Mouse (Mus musculus) lung, embryonic 16.5 days (tissue): ENCODE measurements at regions not wholly inside any gene's neighbourhood (a gene's known extent, or its start where the extent isn't known, plus 50 kb on each side); places are given as distances from the start of the nearest gene placed in this dataset.

ENCODE experiments used
- ATAC-seq: fragments of 200-750 bp; cut with Nextera tagmentation; 2 replicates; pipeline ENCODE4 v1.8.0; 2017; ENCODE audit warnings: low read depth, mild to moderate bottlenecking, moderate library complexity
- H3K27ac ChIP-seq: fragments of 300-500 bp; sonication (generic); 2 replicates; pipeline ENCODE4 v1.5.1; 2014; ENCODE audit warnings: mild to moderate bottlenecking, control low read depth, low read length
- H3K27me3 ChIP-seq: fragments of 300-500 bp; sonication (generic); 2 replicates; pipeline ENCODE4 v1.6.1; 2014; ENCODE audit warnings: low read depth, low read length, mixed read lengths; ENCODE audit not compliant: control insufficient read depth, insufficient read depth
- H3K36me3 ChIP-seq: fragments of 300-500 bp; sonication (generic); 2 replicates; pipeline ENCODE4 v1.6.1; 2014; ENCODE audit warnings: low read length; ENCODE audit not compliant: control insufficient read depth, insufficient read depth
- H3K4me1 ChIP-seq: fragments of 300-500 bp; sonication (generic); replicated peaks from 2 replicates; pipeline ENCODE4 v1.6.1; 2014; ENCODE audit warnings: low read length, mixed read lengths; ENCODE audit not compliant: control insufficient read depth, insufficient read depth
- H3K4me2 ChIP-seq: fragments of 300-500 bp; sonication (generic); 2 replicates; pipeline ENCODE4 v1.6.1; 2014; ENCODE audit warnings: low read depth, low read length, control low read depth
- H3K4me3 ChIP-seq: fragments of 300-500 bp; sonication (generic); 2 replicates; pipeline ENCODE4 v1.5.1; 2014; ENCODE audit warnings: mild to moderate bottlenecking, low read length, control low read depth
- H3K9ac ChIP-seq: fragments of 300-500 bp; sonication (generic); 2 replicates; pipeline ENCODE4 v1.6.1; 2014; ENCODE audit warnings: low read length, control low read depth
- H3K9me3 ChIP-seq: fragments of 300-500 bp; sonication (generic); 2 replicates; pipeline ENCODE4 v1.6.1; 2016; ENCODE audit warnings: low read length; ENCODE audit not compliant: control insufficient read depth
- WGBS: fragments of 180-500 bp; shearing (Covaris S2); extraction: QIAGEN DNeasy Blood & Tissue Kit; methylation state at CpG from one replicate; pipeline ENCODE4 v1.1.7; 2014; 5-methylcytosine and 5-hydroxymethylcytosine counted together

DNA sequence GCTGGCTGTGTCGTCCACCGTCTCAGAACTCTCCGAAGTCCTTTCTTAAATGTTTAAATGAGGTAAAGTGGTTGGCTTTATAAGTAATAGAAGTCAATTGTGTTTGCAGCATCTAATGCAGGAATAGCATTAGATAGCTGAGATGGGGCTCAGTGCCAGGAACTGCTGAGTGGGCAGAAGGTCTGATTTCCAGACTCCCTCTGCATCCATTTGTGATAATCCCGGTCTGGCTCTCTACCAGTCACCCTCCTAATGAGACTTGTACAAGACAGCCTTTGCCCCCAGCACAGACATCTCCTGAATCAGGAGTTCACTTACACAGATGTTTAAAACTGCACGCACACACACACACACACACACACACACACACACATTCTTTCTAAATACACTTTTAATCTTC lies 489.5 kb downstream of the Dhx35 start:
- 57% methylated on average over 5 of the region's 5 CpGs for WGBS

DNA sequence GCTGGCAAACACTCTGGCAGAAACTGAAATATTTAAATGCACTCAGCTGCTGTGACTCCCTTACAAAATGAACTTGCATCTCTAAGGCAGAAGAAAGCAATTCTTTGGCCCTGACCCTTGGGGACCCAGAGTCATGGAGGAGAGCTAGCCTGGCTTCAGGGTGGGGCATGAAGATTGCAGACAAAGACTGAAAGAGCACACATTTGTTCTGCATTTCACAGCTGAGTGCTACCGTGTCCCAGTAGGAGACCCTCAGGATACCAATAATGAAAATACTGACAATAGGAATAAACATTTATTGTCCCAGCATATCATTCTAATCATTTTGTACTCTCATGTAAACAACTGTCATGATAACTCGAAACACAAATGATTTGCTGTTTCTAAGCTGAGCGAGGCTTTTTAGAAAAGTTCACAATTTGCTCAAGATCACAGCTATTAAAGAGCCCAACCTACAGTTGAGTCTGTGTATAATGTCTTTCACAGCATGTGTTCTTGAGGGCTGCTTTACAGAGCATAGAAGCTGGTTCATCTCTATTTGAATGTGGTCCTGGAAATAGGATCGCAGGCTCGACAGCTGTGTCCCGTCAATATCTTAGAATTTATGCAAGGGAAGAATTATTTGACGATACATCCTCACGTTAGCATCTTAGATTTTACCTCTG lies 490.1 kb downstream of the Dhx35 start:
- 42% methylated on average over 8 of the region's 8 CpGs for WGBS
- ATAC-seq = peak; percentile 43; the same call in 1 of the 2 replicates
- 0 out of 2 replicates have a peak, but pooled peaks cover 2% of the 10 kb centered on the region for H3K4me1 ChIP-seq
- no peak overlapping the region for H3K27ac ChIP-seq
- H3K9me3 ChIP-seq = no peaks in the 10 kb centered on the region
- no peak overlapping the region for H3K9ac ChIP-seq
- H3K4me3 ChIP-seq = no peak overlapping the region
- no peak overlapping the region for H3K4me2 ChIP-seq
- H3K36me3 ChIP-seq = no peaks in the 10 kb centered on the region
- H3K27me3 ChIP-seq = no peaks in the 10 kb centered on the region

More for the DNA sequence above, 489.5 kb downstream of the Dhx35 start:
- Histone ChIP-seq H3K36me3 (no peaks in the 10 kb centered on the region), H3K27me3 (no peaks in the 10 kb centered on the region), H3K4me2 (no peak overlapping the region), H3K9ac (no peak overlapping the region), H3K4me1 (0 out of 2 replicates have a peak, but pooled peaks cover 2% of the 10 kb centered on the region), H3K27ac (no peak overlapping the region), H3K4me3 (no peak overlapping the region), H3K9me3 (no peaks in the 10 kb centered on the region)
- ATAC-seq = no peak

DNA sequence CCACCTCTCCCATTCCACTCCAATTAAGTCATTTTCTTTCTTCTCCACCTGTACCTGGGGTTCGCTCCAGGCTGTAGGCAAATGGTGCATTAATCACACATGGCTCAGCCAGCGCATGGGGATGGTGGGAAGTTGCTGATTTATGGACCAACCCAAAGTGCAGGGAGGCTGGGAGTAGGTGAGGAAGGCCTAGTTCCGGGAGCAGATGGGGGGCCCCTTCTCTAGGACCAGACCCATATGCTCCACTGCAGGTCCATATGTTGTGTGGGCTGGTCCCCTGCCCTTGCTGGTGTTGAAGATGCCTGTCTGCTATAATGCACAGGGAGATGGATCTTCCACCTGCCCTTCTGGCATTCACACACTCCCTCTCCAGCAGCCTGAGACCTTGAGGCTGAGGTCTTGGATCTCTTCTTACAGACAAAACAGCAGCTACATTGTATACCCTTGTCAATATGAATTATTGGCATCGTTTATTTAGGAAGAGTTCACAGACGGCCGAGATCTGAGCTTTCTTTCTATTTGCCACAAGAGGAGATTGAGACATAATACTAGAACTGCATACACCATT lies 493.5 kb downstream of the Dhx35 start:
- 72% methylated on average over 6 of the region's 6 CpGs for WGBS
- Histone ChIP-seq H3K9ac (no peak overlapping the region), H3K9me3 (no peaks in the 10 kb centered on the region), H3K27ac (no peak overlapping the region), H3K36me3 (no peaks in the 10 kb centered on the region), H3K4me3 (no peak overlapping the region), H3K27me3 (peaks cover 2% of the 10 kb centered on the region), H3K4me2 (no peak overlapping the region), H3K4me1 (0 out of 2 replicates have a peak, but pooled peaks cover 2% of the 10 kb centered on the region)
- no peak for ATAC-seq

DNA sequence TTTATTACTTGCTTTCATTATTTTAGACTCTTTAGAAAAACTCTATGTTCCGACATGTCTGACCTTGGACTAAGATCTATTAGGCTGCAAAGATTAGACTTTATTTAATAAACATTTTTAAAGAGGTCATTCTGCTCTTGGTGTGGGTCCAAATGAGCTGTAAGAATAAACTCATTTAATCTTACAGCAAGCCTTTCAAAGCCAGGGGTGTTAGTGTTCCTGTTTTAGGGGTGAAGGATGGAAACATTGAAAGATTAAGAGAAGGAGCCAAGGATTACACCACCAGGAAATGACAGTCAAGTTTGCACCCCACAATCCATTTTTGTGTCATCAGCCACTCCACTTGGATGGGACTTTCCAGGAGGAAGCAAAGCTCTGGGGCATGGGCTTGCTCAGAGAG lies 495.5 kb downstream of the Dhx35 start:
- H3K9ac ChIP-seq = no peak overlapping the region
- peaks cover 2% of the 10 kb centered on the region for H3K27me3 ChIP-seq
- H3K4me1 ChIP-seq = no peaks in the 10 kb centered on the region
- no peaks in the 10 kb centered on the region for H3K9me3 ChIP-seq
- no peak overlapping the region for H3K27ac ChIP-seq
- 45% methylated on average over 1 of the region's 1 CpGs for WGBS
- no peak overlapping the region for H3K4me3 ChIP-seq
- H3K4me2 ChIP-seq = no peak overlapping the region
- H3K36me3 ChIP-seq = no peaks in the 10 kb centered on the region
- ATAC-seq = peak; percentile 65

DNA sequence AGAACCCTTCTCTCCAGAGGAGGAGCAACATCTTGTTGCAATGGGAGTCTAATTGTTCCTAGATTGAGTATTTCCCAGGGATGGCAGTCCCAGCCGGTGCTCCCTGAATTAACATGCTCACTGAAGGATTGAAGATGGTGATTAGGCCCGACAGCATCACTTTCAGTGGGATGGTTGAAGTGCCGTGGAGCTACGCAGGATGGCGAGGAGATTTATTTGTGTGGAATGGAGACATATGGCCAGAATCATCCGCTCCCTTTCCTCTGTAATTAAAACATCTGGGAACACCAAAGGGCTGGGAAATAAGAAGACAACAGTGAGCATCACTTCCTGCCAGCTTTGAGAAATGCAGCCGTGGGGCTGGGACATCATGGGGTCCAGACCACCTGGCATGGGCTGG lies 512.4 kb downstream of the Dhx35 start:
- H3K9ac ChIP-seq = no peak overlapping the region
- no peak for ATAC-seq
- H3K4me3 ChIP-seq = no peak overlapping the region
- H3K4me2 ChIP-seq = no peak overlapping the region
- H3K9me3 ChIP-seq = no peaks in the 10 kb centered on the region
- no peaks in the 10 kb centered on the region for H3K27me3 ChIP-seq
- no peak overlapping the region for H3K27ac ChIP-seq
- no peaks in the 10 kb centered on the region for H3K4me1 ChIP-seq
- 65% methylated on average over 7 of the region's 7 CpGs for WGBS
- H3K36me3 ChIP-seq = no peaks in the 10 kb centered on the region

DNA sequence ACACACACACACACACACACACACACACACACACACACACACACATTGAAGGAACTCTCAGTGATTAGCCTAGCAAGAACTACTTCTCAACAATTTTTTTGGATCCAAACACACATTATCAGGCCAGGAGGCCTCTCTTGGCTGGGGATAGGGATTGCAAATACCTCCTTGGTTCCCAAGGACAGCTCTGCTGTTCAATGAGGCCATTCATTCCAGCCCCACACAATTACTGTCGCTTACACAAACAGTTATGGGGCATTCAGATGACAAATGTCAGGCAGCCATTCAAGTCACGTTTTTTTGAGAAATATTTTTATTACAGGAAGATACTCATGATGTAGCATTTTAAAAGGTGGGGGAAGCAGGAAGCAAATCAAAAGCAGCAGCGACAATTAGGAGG lies 540.1 kb downstream of the Dhx35 start:
- Histone ChIP-seq H3K4me3 (no peak overlapping the region), H3K27me3 (no peaks in the 10 kb centered on the region), H3K4me1 (no peaks in the 10 kb centered on the region), H3K4me2 (no peak overlapping the region), H3K36me3 (no peaks in the 10 kb centered on the region), H3K27ac (no peak overlapping the region), H3K9me3 (no peaks in the 10 kb centered on the region), H3K9ac (no peak overlapping the region)
- ATAC-seq = peak; percentile 41; the same call in 1 of the 2 replicates
- WGBS = 29% methylated on average over 3 of the region's 3 CpGs

DNA sequence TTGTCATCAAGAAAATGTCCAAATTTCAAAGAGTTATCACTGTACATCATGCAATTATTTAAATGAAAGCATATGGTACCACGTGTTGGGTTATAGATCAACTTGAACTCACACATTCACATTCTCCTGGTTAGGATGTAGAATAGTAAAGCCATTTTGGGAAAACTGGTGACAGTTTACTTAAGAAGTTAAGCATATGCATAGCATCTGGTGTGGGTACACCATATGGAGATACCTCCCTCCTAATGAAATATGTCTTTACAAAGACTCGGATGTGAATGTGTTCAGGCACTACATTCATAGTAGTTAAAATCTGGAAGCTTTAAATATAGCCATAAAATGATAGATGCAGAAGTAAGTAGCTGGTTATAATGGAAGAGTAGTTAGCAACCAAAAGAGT lies 542.0 kb downstream of the Dhx35 start:
- Histone ChIP-seq H3K27me3 (no peaks in the 10 kb centered on the region), H3K4me3 (no peak overlapping the region), H3K27ac (no peak overlapping the region), H3K9me3 (no peaks in the 10 kb centered on the region), H3K4me2 (no peak overlapping the region), H3K36me3 (no peaks in the 10 kb centered on the region), H3K9ac (no peak overlapping the region), H3K4me1 (no peaks in the 10 kb centered on the region)
- 56% methylated on average over 2 of the region's 2 CpGs for WGBS
- no peak for ATAC-seq

DNA sequence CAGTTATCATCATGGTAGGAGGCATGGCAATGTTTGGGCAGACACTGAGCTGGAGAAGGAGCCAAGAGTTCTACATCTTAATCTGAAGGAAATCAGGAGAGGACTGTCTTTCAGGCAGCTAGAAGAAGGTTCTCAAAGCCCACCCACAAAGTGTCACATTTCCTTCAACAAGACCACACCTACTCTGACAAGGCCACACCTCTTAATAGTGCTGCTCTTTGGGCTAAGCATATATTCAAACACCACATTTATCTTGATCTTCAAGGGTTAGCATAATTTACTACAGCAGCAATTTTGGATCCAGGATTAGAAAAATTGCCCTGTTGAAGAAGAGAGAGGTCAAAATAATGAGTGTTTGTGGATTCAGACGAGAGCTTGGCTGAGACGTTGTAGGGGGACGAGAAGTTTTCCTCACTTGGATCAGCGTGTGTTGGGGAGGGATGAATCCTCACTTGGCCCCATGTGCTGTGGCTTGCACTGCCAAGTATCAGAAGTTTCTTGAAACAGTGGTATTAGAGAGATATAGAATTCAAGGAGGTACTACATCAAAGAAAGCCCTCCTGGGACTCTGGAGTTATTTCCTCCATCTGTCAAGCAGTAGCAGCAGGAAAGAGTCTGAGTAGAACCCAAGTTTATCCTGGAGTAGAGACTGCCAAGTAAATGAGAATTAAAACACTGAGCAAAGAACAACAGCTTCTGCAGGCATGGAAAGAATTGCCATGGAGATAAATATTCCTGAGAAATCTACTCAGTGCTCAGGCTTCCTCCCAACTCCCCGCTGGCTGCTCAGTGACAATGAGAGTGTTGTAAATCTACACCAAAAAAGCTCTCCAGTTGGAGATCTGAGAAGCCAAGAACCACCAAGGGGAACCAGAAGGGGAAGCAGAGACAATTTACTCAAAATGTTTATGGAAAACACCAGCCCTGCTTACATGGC lies 549.3 kb downstream of the Dhx35 start:
- Histone ChIP-seq H3K9ac (no peak overlapping the region), H3K9me3 (no peaks in the 10 kb centered on the region), H3K36me3 (no peaks in the 10 kb centered on the region), H3K4me1 (no peaks in the 10 kb centered on the region), H3K4me3 (no peak overlapping the region), H3K27me3 (no peaks in the 10 kb centered on the region), H3K27ac (no peak overlapping the region), H3K4me2 (no peak overlapping the region)
- peak; percentile 66 for ATAC-seq
- 44% methylated on average over 5 of the region's 5 CpGs for WGBS

DNA sequence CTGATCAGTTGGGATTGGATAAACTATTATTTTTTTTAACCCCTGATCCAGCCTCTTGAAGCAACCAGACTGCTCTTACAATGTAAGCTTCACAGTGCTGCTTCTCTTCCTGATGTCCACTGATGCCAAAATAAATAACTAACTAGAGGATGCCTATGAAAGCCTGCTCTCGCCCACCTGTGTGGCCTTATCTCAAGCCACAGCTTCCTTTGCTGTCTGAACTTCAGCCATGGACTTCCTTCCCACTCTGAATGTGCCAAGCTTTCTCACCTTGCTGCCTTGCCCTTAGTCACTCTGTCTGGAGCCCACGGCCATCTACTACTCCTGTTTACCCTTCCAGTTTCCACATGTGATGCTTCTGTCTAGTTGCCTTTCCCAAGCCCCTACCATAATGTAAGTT lies 559.6 kb downstream of the Dhx35 start:
- ATAC-seq = peak; percentile 41; the same call in 1 of the 2 replicates
- WGBS = 40% methylated on average over 2 of the region's 2 CpGs
- no peaks in the 10 kb centered on the region for H3K36me3 ChIP-seq
- H3K27ac ChIP-seq = no peak overlapping the region
- H3K27me3 ChIP-seq = no peaks in the 10 kb centered on the region
- H3K9ac ChIP-seq = no peak overlapping the region
- no peak overlapping the region for H3K4me2 ChIP-seq
- H3K4me3 ChIP-seq = no peak overlapping the region
- H3K4me1 ChIP-seq = peaks cover 5% of the 10 kb centered on the region; the same call in 1 of the 2 replicates
- H3K9me3 ChIP-seq = no peaks in the 10 kb centered on the region
